In the genomic region with DNA sequence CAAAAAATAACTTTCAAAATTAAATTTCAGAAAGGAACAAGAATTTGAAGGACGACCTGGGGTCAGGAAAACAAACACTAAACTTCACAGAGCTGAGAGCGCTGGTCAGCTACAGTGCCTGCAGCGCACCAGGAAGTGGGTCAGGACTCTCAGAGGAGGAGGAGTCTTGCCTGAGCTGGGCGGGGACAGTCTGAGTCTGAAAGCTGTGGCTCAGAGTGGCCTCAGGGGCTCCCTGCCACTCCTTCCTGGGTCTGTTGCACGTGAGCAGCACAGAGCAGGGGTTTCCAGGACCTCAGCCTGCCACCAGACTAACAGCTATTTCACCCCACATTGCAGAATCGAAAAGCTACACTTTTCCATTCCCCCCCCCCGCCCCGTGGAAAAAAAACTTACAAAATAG, we compare ENCODE assay signal across 8 mouse cellular contexts. TPM values are rescaled to one million over a fixed set of nuclear protein-coding genes. Genes with fewer than 3 reads are reported as not detected.
A peak's percentile ranks its signal among the peaks of the same experiment; 100 is the strongest.
DNase-seq lines count a peak whose midpoint lies in the region; ATAC-seq lines count a peak whose summit lies in the region.

No protein-coding gene starts in this region.

- no peaks in the 10 kb centered on the region for H3K27me3 ChIP-seq in forebrain, embryonic 15.5 days
- H3K27me3 ChIP-seq in hindbrain, embryonic 12.5 days, result no peaks in the 10 kb centered on the region
- no peaks in the 10 kb centered on the region for H3K27me3 ChIP-seq in limb, embryonic 15.5 days
- no peaks in the 10 kb centered on the region for H3K27me3 ChIP-seq in midbrain, embryonic 14.5 days (ENCODE audit: control insufficient read depth, insufficient read depth, low read length)

- ATAC-seq in forebrain, embryonic 15.5 days (replicated peaks), result peak; percentile 79
- ATAC-seq in hindbrain, embryonic 12.5 days (ENCODE audit: low FRiP score), result peak; percentile 73
- ATAC-seq in limb, embryonic 15.5 days (ENCODE audit: insufficient number of reproducible peaks, low FRiP score, low TSS enrichment, low read depth), result peak; percentile 55; the same call in 1 of the 2 replicates
- peak; percentile 70; the same call in 1 of the 2 replicates for ATAC-seq in midbrain, embryonic 14.5 days (ENCODE audit: low FRiP score, low TSS enrichment)

- no peaks in the 10 kb centered on the region for H3K9me3 ChIP-seq in forebrain, embryonic 15.5 days
- H3K9me3 ChIP-seq in hindbrain, embryonic 12.5 days (replicated peaks), result no peaks in the 10 kb centered on the region
- H3K9me3 ChIP-seq in limb, embryonic 15.5 days, result no peaks in the 10 kb centered on the region
- no peaks in the 10 kb centered on the region for H3K9me3 ChIP-seq in midbrain, embryonic 14.5 days (ENCODE audit: control insufficient read depth, low read length)

- peaks cover 34% of the 10 kb centered on the region for H3K4me1 ChIP-seq in forebrain, embryonic 15.5 days
- peaks cover 48% of the 10 kb centered on the region for H3K4me1 ChIP-seq in hindbrain, embryonic 12.5 days
- peaks cover 68% of the 10 kb centered on the region for H3K4me1 ChIP-seq in limb, embryonic 15.5 days
- H3K4me1 ChIP-seq in midbrain, embryonic 14.5 days (ENCODE audit: control insufficient read depth, insufficient read depth, low read length), result peaks cover 24% of the 10 kb centered on the region

- H3K36me3 ChIP-seq in forebrain, embryonic 15.5 days, result no peaks in the 10 kb centered on the region
- no peaks in the 10 kb centered on the region for H3K36me3 ChIP-seq in hindbrain, embryonic 12.5 days
- H3K36me3 ChIP-seq in limb, embryonic 15.5 days, result no peaks in the 10 kb centered on the region
- no peaks in the 10 kb centered on the region for H3K36me3 ChIP-seq in midbrain, embryonic 14.5 days (ENCODE audit: control insufficient read depth, insufficient read depth, low read length)

- no peak overlapping the region for H3K4me3 ChIP-seq in forebrain, embryonic 15.5 days
- H3K4me3 ChIP-seq in hindbrain, embryonic 12.5 days, result no peak overlapping the region
- no peak overlapping the region for H3K4me3 ChIP-seq in limb, embryonic 15.5 days
- no peak overlapping the region for H3K4me3 ChIP-seq in midbrain, embryonic 14.5 days (replicated peaks; ENCODE audit: low read depth, low read length)

- no peak overlapping the region for H3K4me2 ChIP-seq in forebrain, embryonic 15.5 days (replicated peaks)
- no peak overlapping the region for H3K4me2 ChIP-seq in hindbrain, embryonic 12.5 days (replicated peaks)
- peak overlapping the region; percentile 25; the same call in 1 of the 2 replicates for H3K4me2 ChIP-seq in limb, embryonic 15.5 days
- H3K4me2 ChIP-seq in midbrain, embryonic 14.5 days (ENCODE audit: low read length), result no peak overlapping the region

- no peak overlapping the region for H3K27ac ChIP-seq in forebrain, embryonic 15.5 days (replicated peaks)
- H3K27ac ChIP-seq in hindbrain, embryonic 12.5 days, result no peak overlapping the region
- H3K27ac ChIP-seq in limb, embryonic 15.5 days, result peak overlapping the region; percentile 33; the same call in 1 of the 2 replicates
- H3K27ac ChIP-seq in midbrain, embryonic 14.5 days (replicated peaks; ENCODE audit: low read depth, low read length), result no peak overlapping the region

- WGBS in forebrain, embryonic 15.5 days, result 14% methylated on average over 8 of the region's 8 CpGs
- 16% methylated on average over 8 of the region's 8 CpGs for WGBS in hindbrain, embryonic 12.5 days
- WGBS in limb, embryonic 15.5 days, result 8% methylated on average over 8 of the region's 8 CpGs
- WGBS in midbrain, embryonic 14.5 days, result 14% methylated on average over 8 of the region's 8 CpGs

- no peak overlapping the region for H3K9ac ChIP-seq in forebrain, embryonic 15.5 days (replicated peaks)
- H3K9ac ChIP-seq in hindbrain, embryonic 12.5 days, result no peak overlapping the region
- H3K9ac ChIP-seq in limb, embryonic 15.5 days, result no peak overlapping the region
- no peak overlapping the region for H3K9ac ChIP-seq in midbrain, embryonic 14.5 days (replicated peaks; ENCODE audit: low read length)

- peak; percentile 82 to 89 for DNase-seq in adrenal gland, adult (ENCODE audit: inconsistent age in 2 of 2, low spot score in 1 of 2)
- DNase-seq in adrenal gland, postnatal 4 days (ENCODE audit: low spot score in 2 of 2), result no peak
- DNase-seq in adrenal gland, postnatal 10 days, result peak; percentile 87
- DNase-seq in midbrain, embryonic 14.5 days, result peak; percentile 65
- peak; percentile 79 for DNase-seq in testis, postnatal 10 days (ENCODE audit: low spot score)

RNA-seq across cellular contexts. Expression of a gene that starts 11.8 kb away (rescaled TPM):
- 10 to 100 TPM; 82.1 to 87.5 TPM for total RNA-seq in adrenal gland, postnatal 4 days (2021)
- total RNA-seq in adrenal gland, postnatal 10 days (2021), result 10 to 100 TPM; 51.1 to 81.1 TPM
- polyA plus RNA-seq in forebrain, embryonic 15.5 days (2015; fragmentation: Nextera tagmentation; extraction: Ambion mirVana), result 9.8 and 9.9 TPM in 2 replicates
- 14.3 and 15.6 TPM in 2 replicates for polyA plus RNA-seq in hindbrain, embryonic 12.5 days (2016; fragmentation: Nextera tagmentation; extraction: Ambion mirVana)
- 13.1 and 14.5 TPM in 2 replicates for polyA plus RNA-seq in limb, embryonic 15.5 days (2015; fragmentation: Nextera tagmentation; extraction: Ambion mirVana)
- 13.4 and 15.6 TPM in 2 replicates for polyA plus RNA-seq in midbrain, embryonic 14.5 days (2014; fragmentation: Nextera tagmentation; extraction: Ambion mirVana)

Comparison
In these comparisons a context has a peak if more than half of its experiments do, and no peak if none do; other contexts are left out.
1. DNase-seq: peak in adrenal gland, adult (2 of 2), adrenal gland, postnatal 10 days (single experiment), midbrain, embryonic 14.5 days (single experiment) and testis, postnatal 10 days (single experiment); none in adrenal gland, postnatal 4 days (0 of 2).
2. Peak in every context shown above with its lines, with median percentiles within 50 percentile points of each other: ATAC-seq.